Mouse (Mus musculus) stomach, embryonic 14.5 days (tissue): ENCODE measurements around the gene Efr3b. TPM values are rescaled to one million over a fixed set of nuclear protein-coding genes. Genes with fewer than 3 reads are reported as not detected.

Experiments
- ATAC-seq: fragments of 200-750 bp; cut with Nextera tagmentation; 2 replicates; pipeline ENCODE4 v1.8.0; 2017; ENCODE audit warnings: low read depth, moderate TSS enrichment; ENCODE audit not compliant: insufficient number of reproducible peaks, insufficient read depth, low FRiP score
- H3K27ac ChIP-seq: fragments of 300-500 bp; sonication (generic); 2 replicates; pipeline ENCODE4 v1.5.1; 2014; ENCODE audit warnings: mild to moderate bottlenecking, low read length, moderate library complexity, mixed read lengths
- H3K27me3 ChIP-seq: fragments of 300-500 bp; sonication (generic); 2 replicates; pipeline ENCODE4 v1.6.1; 2014; ENCODE audit warnings: low read length, control low read depth, mixed read lengths; ENCODE audit not compliant: control insufficient read depth, insufficient read depth
- H3K36me3 ChIP-seq: fragments of 300-500 bp; sonication (generic); 2 replicates; pipeline ENCODE4 v1.6.1; 2014; ENCODE audit warnings: mild to moderate bottlenecking, control low read depth, low read length, moderate library complexity, mixed read lengths; ENCODE audit not compliant: control insufficient read depth, insufficient read depth
- H3K4me1 ChIP-seq: fragments of 300-500 bp; sonication (generic); 2 replicates; pipeline ENCODE4 v1.6.1; 2014; ENCODE audit warnings: low read length, control low read depth, mixed read lengths; ENCODE audit not compliant: control insufficient read depth, insufficient read depth
- H3K4me2 ChIP-seq: fragments of 300-500 bp; sonication (generic); replicated peaks from 2 replicates; pipeline ENCODE4 v1.6.1; 2014; ENCODE audit warnings: low read depth, low read length, control low read depth
- H3K4me3 ChIP-seq: fragments of 300-500 bp; sonication (generic); 2 replicates; pipeline ENCODE4 v1.5.1; 2014; ENCODE audit warnings: low read depth, low read length, control low read depth
- H3K9ac ChIP-seq: fragments of 300-500 bp; sonication (generic); replicated peaks from 2 replicates; pipeline ENCODE4 v1.6.1; 2014; ENCODE audit warnings: low read depth, mild to moderate bottlenecking, control low read depth, low read length, moderate library complexity, mixed read lengths
- H3K9me3 ChIP-seq: fragments of 300-500 bp; sonication (generic); 2 replicates; pipeline ENCODE4 v1.6.1; 2016; ENCODE audit warnings: low read depth, low read length, control low read depth; ENCODE audit not compliant: control insufficient read depth
- WGBS: fragments of 180-500 bp; shearing (Covaris S2); extraction: QIAGEN DNeasy Blood & Tissue Kit; methylation state at CpG from one replicate; pipeline ENCODE4 v1.1.7; 2014; 5-methylcytosine and 5-hydroxymethylcytosine counted together
- polyA plus RNA-seq: library from polyadenylated mRNA; unstranded; fragments of >200 nt; fragmentation: Nextera tagmentation; extraction: Ambion mirVana; gene quantifications from 2 replicates; pipeline ENCODE4 v1.2.1, GENCODE M21; 2014

Gene Efr3b
- polyA plus RNA-seq, 1 experiment from 2014 or later, result 3.5 TPM

- H3K27me3 ChIP-seq, result no peaks in the 10 kb centered on the region
- H3K9me3 ChIP-seq, result no peaks in the 10 kb centered on the region
- 75% methylated on average over 3 of the region's 3 CpGs for WGBS
- H3K4me1 ChIP-seq, result no peaks in the 10 kb centered on the region
- H3K36me3 ChIP-seq, result no peaks in the 10 kb centered on the region
- H3K4me2 ChIP-seq, result no peak overlapping the region
- H3K4me3 ChIP-seq, result no peak overlapping the region
- no peak overlapping the region for H3K9ac ChIP-seq
- ATAC-seq, result no peak
- H3K27ac ChIP-seq, result no peak overlapping the region
Observed at GRCm38 (mm10) chr12:3928841-3929240, 109.9 kb downstream of the Efr3b start.

DNA sequence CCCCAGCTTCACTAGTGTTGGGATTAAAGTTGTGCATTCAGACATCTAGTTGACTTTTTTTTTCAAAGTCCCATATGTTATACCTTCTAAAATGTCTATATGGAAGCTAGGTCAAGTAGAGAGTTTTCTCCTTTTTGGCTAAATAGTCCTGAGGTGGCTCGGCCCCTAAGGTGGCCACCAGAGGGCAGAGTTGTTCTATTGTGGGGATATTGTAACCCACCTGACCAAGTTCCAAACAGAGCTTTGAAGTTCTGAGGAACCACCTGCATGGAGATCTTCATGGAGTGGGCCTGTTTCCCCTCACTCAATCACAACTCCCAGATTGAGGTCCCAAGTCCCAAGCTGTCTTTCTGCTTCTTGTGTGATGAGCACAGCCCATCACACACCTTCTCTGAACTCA lies 112.6 kb downstream of the Efr3b start:
- Histone ChIP-seq H3K4me2 (no peak overlapping the region), H3K4me3 (no peak overlapping the region), H3K9me3 (no peaks in the 10 kb centered on the region), H3K9ac (no peak overlapping the region), H3K36me3 (no peaks in the 10 kb centered on the region), H3K27ac (no peak overlapping the region), H3K4me1 (peaks cover 6% of the 10 kb centered on the region; the same call in 1 of the 2 replicates), H3K27me3 (no peaks in the 10 kb centered on the region)
- peak; percentile 63; the same call in 1 of the 2 replicates for ATAC-seq
- 0% methylated on average over 1 of the region's 1 CpGs for WGBS

DNA sequence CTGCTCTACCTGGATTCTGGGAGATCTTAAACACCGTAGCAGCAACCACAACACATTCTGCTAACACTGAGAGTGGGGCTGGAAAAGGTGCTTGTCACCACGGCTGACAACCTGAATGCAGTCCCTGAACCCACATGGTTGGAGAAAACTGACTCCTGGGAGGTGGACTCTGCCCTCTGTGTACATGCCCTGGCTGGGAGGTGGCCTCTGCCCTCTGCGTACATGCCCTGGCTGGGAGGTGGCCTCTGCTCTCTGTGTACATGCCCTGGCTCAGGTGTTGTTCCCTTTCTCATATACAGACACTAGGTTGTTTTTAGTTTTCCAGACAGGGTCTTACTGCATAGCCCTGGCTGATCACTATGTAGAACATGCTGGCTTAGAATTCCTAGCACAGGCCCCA lies 119.3 kb downstream of the Efr3b start:
- peak; percentile 42; the same call in 1 of the 2 replicates for ATAC-seq
- WGBS, result 66% methylated on average over 3 of the region's 3 CpGs
- Histone ChIP-seq H3K4me3 (no peak overlapping the region), H3K4me1 (peaks cover 6% of the 10 kb centered on the region; the same call in 1 of the 2 replicates), H3K27me3 (no peaks in the 10 kb centered on the region), H3K9me3 (no peaks in the 10 kb centered on the region), H3K36me3 (0 out of 2 replicates have a peak, but pooled peaks cover 3% of the 10 kb centered on the region), H3K4me2 (no peak overlapping the region), H3K9ac (no peak overlapping the region), H3K27ac (no peak overlapping the region)

DNA sequence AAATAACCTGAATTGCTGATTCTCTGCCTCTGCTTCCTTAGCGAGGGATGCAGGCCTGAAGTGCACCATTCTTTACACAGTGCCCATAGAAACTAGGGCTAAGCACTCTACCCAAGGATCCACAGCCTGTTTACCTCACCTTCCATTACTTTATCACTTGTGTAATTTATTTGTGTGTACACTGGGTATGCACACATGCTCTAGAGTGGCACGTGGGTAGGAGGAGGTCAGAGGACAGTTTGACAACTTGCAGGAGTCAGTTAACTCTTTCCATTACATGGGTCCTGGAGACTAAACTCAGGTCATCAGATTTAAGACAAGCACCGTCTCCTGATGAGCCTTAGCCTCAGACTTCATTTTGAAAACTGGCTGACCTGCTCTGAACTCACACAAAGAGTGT lies 120.1 kb downstream of the Efr3b start:
- 46% methylated on average over 3 of the region's 3 CpGs for WGBS
- Histone ChIP-seq H3K36me3 (0 out of 2 replicates have a peak, but pooled peaks cover 4% of the 10 kb centered on the region), H3K27ac (no peak overlapping the region), H3K9ac (no peak overlapping the region), H3K4me1 (peaks cover 6% of the 10 kb centered on the region; the same call in 1 of the 2 replicates), H3K4me2 (no peak overlapping the region), H3K4me3 (no peak overlapping the region), H3K9me3 (no peaks in the 10 kb centered on the region), H3K27me3 (no peaks in the 10 kb centered on the region)
- no peak for ATAC-seq

DNA sequence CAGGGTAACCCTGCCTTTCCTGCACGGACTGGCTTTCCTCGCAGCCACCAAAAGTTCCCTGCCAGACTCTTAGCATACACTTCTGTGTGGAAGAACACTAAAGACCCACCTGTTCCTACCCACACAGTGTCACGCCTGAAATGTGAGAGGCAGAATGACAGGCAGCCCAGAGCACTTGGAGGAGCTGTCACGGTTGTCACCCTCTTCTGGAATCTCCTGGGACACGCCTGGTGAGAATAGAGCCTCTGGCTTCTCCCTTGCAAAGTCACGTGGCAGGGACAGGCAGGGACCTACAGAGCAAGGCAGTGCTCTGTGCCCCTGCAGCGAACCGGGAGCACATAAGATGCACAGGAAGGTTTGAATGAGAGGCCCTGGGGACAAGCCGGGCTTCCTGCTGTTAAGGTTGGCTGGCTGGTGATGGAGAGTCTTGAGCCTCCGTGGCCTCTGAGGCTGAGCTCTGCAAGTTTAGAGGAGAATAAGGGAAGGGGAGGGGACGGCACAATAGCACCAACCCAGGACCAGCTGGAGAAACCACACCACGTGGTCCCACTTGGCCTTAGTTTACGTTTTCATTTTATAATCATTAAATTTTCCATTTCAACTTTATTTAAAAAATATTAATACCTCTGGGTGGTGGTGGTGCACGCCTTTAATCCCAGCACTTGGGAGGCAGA lies 120.9 kb downstream of the Efr3b start:
- WGBS, result 19% methylated on average over 14 of the region's 14 CpGs
- Histone ChIP-seq H3K4me2 (no peak overlapping the region), H3K4me1 (peaks cover 6% of the 10 kb centered on the region; the same call in 1 of the 2 replicates), H3K4me3 (no peak overlapping the region), H3K27me3 (no peaks in the 10 kb centered on the region), H3K27ac (no peak overlapping the region), H3K9ac (no peak overlapping the region), H3K36me3 (peaks cover 4% of the 10 kb centered on the region; the same call in 1 of the 2 replicates), H3K9me3 (no peaks in the 10 kb centered on the region)
- 0 out of 2 replicates have a peak, but pooled peaks have one; percentile 46 for ATAC-seq

DNA sequence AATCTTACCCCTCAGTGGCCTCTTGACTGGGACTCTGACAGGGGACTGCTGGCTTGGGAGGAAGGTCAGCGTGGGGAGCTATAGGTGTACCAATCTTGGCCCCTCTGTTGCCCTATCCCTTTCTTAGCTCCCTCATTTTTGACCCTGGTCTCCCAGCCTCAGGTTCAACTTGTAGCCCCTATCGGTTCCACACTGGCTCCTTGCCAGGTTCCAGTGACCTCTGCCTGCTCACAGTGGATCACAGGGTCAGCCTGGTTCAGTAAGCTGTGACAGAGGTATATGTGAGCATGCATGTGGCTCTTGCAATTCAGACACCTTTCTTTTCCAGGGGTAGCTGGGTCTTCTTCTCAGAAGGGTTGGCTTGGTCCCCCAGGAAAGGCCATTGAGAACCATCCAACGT lies 122.9 kb downstream of the Efr3b start:
- no peak for ATAC-seq
- no peak overlapping the region for H3K9ac ChIP-seq
- WGBS, result 86% methylated on average over 3 of the region's 3 CpGs
- H3K27ac ChIP-seq, result no peak overlapping the region
- H3K36me3 ChIP-seq, result peaks cover 6% of the 10 kb centered on the region
- H3K4me2 ChIP-seq, result no peak overlapping the region
- no peaks in the 10 kb centered on the region for H3K4me1 ChIP-seq
- no peaks in the 10 kb centered on the region for H3K27me3 ChIP-seq
- no peaks in the 10 kb centered on the region for H3K9me3 ChIP-seq
- no peak overlapping the region for H3K4me3 ChIP-seq

Other genes with a start within 250 kb of the Efr3b start
- 77.9 and 83.1 TPM in 2 replicates for gene Dnmt3a, start 232.9 kb downstream of the Efr3b start, polyA plus RNA-seq
- gene Pomc, start 84.0 kb downstream of the Efr3b start, polyA plus RNA-seq, result 2.6 TPM in 2 replicates
- gene Dnajc27, start 43.7 kb upstream of the Efr3b start, polyA plus RNA-seq, result 7.1 and 8.3 TPM in 2 replicates
- gene Adcy3, start 94.2 kb upstream of the Efr3b start, polyA plus RNA-seq, result 8.9 and 9.1 TPM in 2 replicates
- 5.7 and 5.9 TPM in 2 replicates for gene Ptrhd1, start 195.1 kb upstream of the Efr3b start, polyA plus RNA-seq
- 15.6 and 17.0 TPM in 2 replicates for gene Cenpo, start 195.4 kb upstream of the Efr3b start, polyA plus RNA-seq